Mouse (Mus musculus): ENCODE measurements at regions not wholly inside any gene's neighbourhood (a gene's known extent, or its start where the extent isn't known, plus 50 kb on each side); places are given as distances from the start of the nearest gene placed in this dataset.

GRCm38 (mm10) chr3:37825602-37826001 is 101.3 kb upstream of the Gm5148 start:
- TF ChIP-seq EP300 (IDR thresholded peaks at IDR 0.05; ENCODE audit: low read depth) (no peak), CTCF (IDR thresholded peaks at IDR 0.05; ENCODE audit: low read depth) (no peak)
